Mouse (Mus musculus): Measurements from ENCODE around the gene Ocel1.

Ocel1 gene

GRCm38 (mm10) chr8:71403107-71403885, 32.2 kb downstream of the Ocel1 start:
- no peak for DNase-seq (ENCODE audit: low spot score)

GRCm38 (mm10) chr8:71404011-71404410, 32.9 kb downstream of the Ocel1 start:
- no peak for DNase-seq (ENCODE audit: low spot score)

- peak; percentile 24 for DNase-seq (ENCODE audit: low spot score)
These were observed 33.9 kb downstream of the Ocel1 start for GRCm38 (mm10) chr8:71404951-71405351.

GRCm38 (mm10) chr8:71405401-71406098, 34.5 kb downstream of the Ocel1 start, which contains the start of gene Ankle1:
Ankle1 (plus strand) TSS chr8:71406010.
- DNase-seq (ENCODE audit: low spot score), result peak; percentile 98

GRCm38 (mm10) chr8:71406099-71407015, 35.3 kb downstream of the Ocel1 start:
- DNase-seq (ENCODE audit: low spot score), result peak; percentile 84

- no peak for DNase-seq (ENCODE audit: low spot score)
These were observed 36.3 kb downstream of the Ocel1 start for GRCm38 (mm10) chr8:71407441-71407840.

GRCm38 (mm10) chr8:71408231-71408630, 37.1 kb downstream of the Ocel1 start:
- no peak for DNase-seq (ENCODE audit: low spot score)

- no peak for DNase-seq (ENCODE audit: low spot score)
These were observed 40.6 kb downstream of the Ocel1 start for GRCm38 (mm10) chr8:71411535-71412273.

GRCm38 (mm10) chr8:71422121-71422520, 51.0 kb downstream of the Ocel1 start:
- DNase-seq (ENCODE audit: low spot score), result no peak

All from retina, embryonic 14.5 days (tissue).